Comparison of ENCODE assay signal across 13 mouse cellular contexts in genomic region chr9:15525246-15525645, GRCm38 (mm10). TPM values are rescaled to one million over a fixed set of nuclear protein-coding genes. Genes with fewer than 3 reads are reported as not detected.
DNase-seq lines count a peak whose midpoint lies in the region; ATAC-seq and TF ChIP-seq lines count a peak whose summit lies in the region.
"Had no signal": no experiment of that assay in that cellular context is flagged by ENCODE, and none has a peak within 500 bp of the region (broad histone marks: within the 10 kb centered on the region; RNA-seq: fewer than 3 reads in every experiment).

No protein-coding gene starts in this region.

- no peaks in the 10 kb centered on the region for H3K9me3 ChIP-seq in lung, embryonic 16.5 days (ENCODE audit: control insufficient read depth, low read length)
- no peaks in the 10 kb centered on the region for H3K9me3 ChIP-seq in forebrain, embryonic 15.5 days
- no peaks in the 10 kb centered on the region for H3K9me3 ChIP-seq in liver, embryonic 11.5 days (ENCODE audit: control insufficient read depth, low read length)
- H3K9me3 ChIP-seq: embryonic facial prominence, embryonic 12.5 days; G1E; megakaryocyte, embryonic 14.5 days had no signal

- peak overlapping the region; percentile 51 for H3K4me3 ChIP-seq in gastrocnemius, adult 2 months
- peak overlapping the region; percentile 19; the same call in 1 of the 2 replicates for H3K4me3 ChIP-seq in brown adipose tissue, adult 24 weeks (ENCODE audit: insufficient read depth, low read depth, low read length)
- H3K4me3 ChIP-seq in kidney, adult 2 months (ENCODE audit: insufficient read depth, low read depth, low read length), result no peak overlapping the region
- no peak overlapping the region for H3K4me3 ChIP-seq in lung, embryonic 16.5 days (ENCODE audit: low read length)
- H3K4me3 ChIP-seq in forebrain, embryonic 15.5 days, result no peak overlapping the region
- H3K4me3 ChIP-seq in liver, embryonic 11.5 days (ENCODE audit: low read depth, low read length), result no peak overlapping the region
- H3K4me3 ChIP-seq: embryonic facial prominence, embryonic 12.5 days; megakaryocyte, embryonic 14.5 days had no signal

- no peaks in the 10 kb centered on the region for H3K36me3 ChIP-seq in kidney, adult 2 months (ENCODE audit: control insufficient read depth, insufficient read depth, low read length)
- H3K36me3 ChIP-seq in lung, embryonic 16.5 days (ENCODE audit: control insufficient read depth, insufficient read depth, low read length), result no peaks in the 10 kb centered on the region
- H3K36me3 ChIP-seq in forebrain, embryonic 15.5 days, result no peaks in the 10 kb centered on the region
- 0 out of 2 replicates have a peak, but pooled peaks cover 2% of the 10 kb centered on the region for H3K36me3 ChIP-seq in liver, embryonic 11.5 days (ENCODE audit: control insufficient read depth, insufficient read depth, low read length)
- H3K36me3 ChIP-seq: embryonic facial prominence, embryonic 12.5 days; G1E had no signal

- intact Hi-C loops in gastrocnemius, adult 2 months (cut with DNase I), result no loop called here

- H3K9ac ChIP-seq in lung, embryonic 16.5 days (ENCODE audit: low read length), result 0 out of 2 replicates have a peak overlapping the region, but pooled peaks have one; percentile 21
- no peak overlapping the region for H3K9ac ChIP-seq in forebrain, embryonic 15.5 days (replicated peaks)
- no peak overlapping the region for H3K9ac ChIP-seq in liver, embryonic 11.5 days (ENCODE audit: low read depth, low read length)
- H3K9ac ChIP-seq: embryonic facial prominence, embryonic 12.5 days had no signal

- H3K4me1 ChIP-seq in brown adipose tissue, adult 24 weeks (ENCODE audit: control insufficient read depth, insufficient read depth, insufficient read length, low read length), result peaks cover 44% of the 10 kb centered on the region
- peaks cover 15% of the 10 kb centered on the region for H3K4me1 ChIP-seq in kidney, adult 2 months (ENCODE audit: control insufficient read depth, insufficient read depth, low read length)
- peaks cover 60% of the 10 kb centered on the region for H3K4me1 ChIP-seq in lung, embryonic 16.5 days (replicated peaks; ENCODE audit: control insufficient read depth, insufficient read depth, low read length)
- H3K4me1 ChIP-seq in forebrain, embryonic 15.5 days, result peaks cover 12% of the 10 kb centered on the region
- H3K4me1 ChIP-seq in liver, embryonic 11.5 days (replicated peaks; ENCODE audit: control insufficient read depth, insufficient read depth, low read length), result peaks cover 11% of the 10 kb centered on the region; the same call in 1 of the 2 replicates

- ATAC-seq in lung, embryonic 16.5 days (ENCODE audit: low read depth), result peak; percentile 81
- ATAC-seq in forebrain, embryonic 15.5 days (replicated peaks), result no peak
- no peak for ATAC-seq in liver, embryonic 11.5 days (replicated peaks; ENCODE audit: low FRiP score)
- ATAC-seq: forebrain, embryonic 16.5 days had no signal

- no peak for DNase-seq in gastrocnemius, adult 2 months
- DNase-seq in gastrocnemius, adult 8-10 months (ENCODE audit: low spot score in 2 of 2), result no peak
- peak; percentile 62 for DNase-seq in kidney, adult 2 months
- DNase-seq in cerebellum, adult 8-10 months, result no peak
- no peak for DNase-seq in liver, embryonic 11.5 days (ENCODE audit: low spot score)
- DNase-seq: cerebellum, adult 11 months had no signal

- 38% methylated on average over 8 of the region's 8 CpGs for WGBS in kidney, adult 2 months
- WGBS in lung, embryonic 16.5 days, result 25% methylated on average over 8 of the region's 8 CpGs
- WGBS in forebrain, embryonic 15.5 days, result 74% methylated on average over 8 of the region's 8 CpGs
- WGBS in liver, embryonic 11.5 days, result 66% methylated on average over 8 of the region's 8 CpGs

- peak overlapping the region; percentile 12 for H3K4me2 ChIP-seq in lung, embryonic 16.5 days (ENCODE audit: low read depth, low read length)
- H3K4me2 ChIP-seq in forebrain, embryonic 15.5 days (replicated peaks), result no peak overlapping the region
- no peak overlapping the region for H3K4me2 ChIP-seq in liver, embryonic 11.5 days
- H3K4me2 ChIP-seq: embryonic facial prominence, embryonic 12.5 days had no signal

- peak overlapping the region; percentile 71 for H3K27ac ChIP-seq in gastrocnemius, adult 2 months
- H3K27ac ChIP-seq in brown adipose tissue, adult 24 weeks (replicated peaks; ENCODE audit: low read depth, low read length), result peak overlapping the region; percentile 87
- peak overlapping the region; percentile 14; the same call in 1 of the 2 replicates for H3K27ac ChIP-seq in kidney, adult 2 months (ENCODE audit: insufficient read depth, low read depth, low read length)
- peak overlapping the region; percentile 79 for H3K27ac ChIP-seq in lung, embryonic 16.5 days (ENCODE audit: low read length)
- H3K27ac ChIP-seq in forebrain, embryonic 15.5 days (replicated peaks), result no peak overlapping the region
- H3K27ac ChIP-seq in liver, embryonic 11.5 days (ENCODE audit: low read depth, low read length), result no peak overlapping the region
- H3K27ac ChIP-seq: embryonic facial prominence, embryonic 12.5 days had no signal

- TF ChIP-seq CTCF in gastrocnemius, adult 2 months (IDR thresholded peaks at IDR 0.05), result no peak
- TF ChIP-seq CTCF in kidney, adult 2 months (conservative IDR thresholded peaks at IDR 0.05; ENCODE audit: insufficient read depth, insufficient read length, low read depth, low read length), result no peak

- TF ChIP-seq POLR2A in kidney, adult 2 months (IDR thresholded peaks at IDR 0.05; ENCODE audit: low read depth, low read length), result no peak

- H3K27me3 ChIP-seq in kidney, adult 2 months (replicated peaks; ENCODE audit: control insufficient read depth, insufficient read depth, low read length), result no peaks in the 10 kb centered on the region
- no peaks in the 10 kb centered on the region for H3K27me3 ChIP-seq in lung, embryonic 16.5 days (ENCODE audit: control insufficient read depth, insufficient read depth, low read depth, low read length)
- H3K27me3 ChIP-seq in forebrain, embryonic 15.5 days, result no peaks in the 10 kb centered on the region
- no peaks in the 10 kb centered on the region for H3K27me3 ChIP-seq in liver, embryonic 11.5 days (replicated peaks; ENCODE audit: control insufficient read depth, insufficient read depth, low read length)
- H3K27me3 ChIP-seq: embryonic facial prominence, embryonic 12.5 days had no signal

RNA-seq across cellular contexts. Expression of gene Smco4, which starts 32.0 kb away (rescaled TPM):
- total RNA-seq in gastrocnemius, adult 2 months (2021), result 10 to 100 TPM in 1 of 2 experiments, 1 to 10 TPM in 1; 6.8 to 15.0 TPM
- total RNA-seq in gastrocnemius, adult 8-10 months (2022), result 10 to 100 TPM in 2 of 4 experiments, 1 to 10 TPM in 2; 8.4 to 11.1 (median 9.9) TPM
- 14.5 and 22.4 TPM in 2 replicates for polyA plus RNA-seq in brown adipose tissue, adult 24 weeks (2012; ENCODE audit: insufficient read depth, insufficient read length, missing spikeins)
- polyA plus RNA-seq in kidney, adult 2 months (2012; rRNA removed), result 18.5 and 32.0 TPM in 2 replicates
- polyA plus RNA-seq in lung, embryonic 16.5 days (2015; fragmentation: Nextera tagmentation; extraction: Ambion mirVana), result 3.2 and 3.4 TPM in 2 replicates
- 1.6 TPM in 2 replicates for polyA plus RNA-seq in forebrain, embryonic 15.5 days (2015; fragmentation: Nextera tagmentation; extraction: Ambion mirVana)
- polyA plus RNA-seq in liver, embryonic 11.5 days (2014; fragmentation: Nextera tagmentation; extraction: Ambion mirVana), result 4.5 and 6.6 TPM in 2 replicates
- polyA plus RNA-seq: G1E had no signal

Comparison
In these comparisons a context has a peak if more than half of its experiments do, and no peak if none do; other contexts are left out.
1. H3K27ac ChIP-seq: peak in gastrocnemius, adult 2 months (single experiment), brown adipose tissue, adult 24 weeks (single experiment), kidney, adult 2 months (single experiment) and lung, embryonic 16.5 days (single experiment); none in forebrain, embryonic 15.5 days (single experiment) and liver, embryonic 11.5 days (single experiment).
2. H3K4me3 ChIP-seq: peak in gastrocnemius, adult 2 months (single experiment) and brown adipose tissue, adult 24 weeks (single experiment); none in kidney, adult 2 months (single experiment), lung, embryonic 16.5 days (single experiment), forebrain, embryonic 15.5 days (single experiment) and liver, embryonic 11.5 days (single experiment).